Mouse (Mus musculus): ENCODE data around the gene Tdpoz1. TPM values are rescaled to one million over a fixed set of nuclear protein-coding genes. Genes with fewer than 3 reads are reported as not detected.

Tdpoz1 gene
- polyA plus RNA-seq, 1 experiment from 2014 or later = not detected

Other genes starting within 250 kb of the Tdpoz1 start
- 0.86 and 1.3 TPM in 2 replicates for gene Tchh, start 234.0 kb downstream of the Tdpoz1 start, polyA plus RNA-seq (2014; fragmentation: Nextera tagmentation; extraction: Ambion mirVana)
- gene Tchhl1, start 207.6 kb downstream of the Tdpoz1 start, polyA plus RNA-seq (2014; fragmentation: Nextera tagmentation; extraction: Ambion mirVana) = not detected in 2 replicates
- 402 and 542 TPM in 2 replicates for gene S100a11, start 155.8 kb downstream of the Tdpoz1 start, polyA plus RNA-seq (2014; fragmentation: Nextera tagmentation; extraction: Ambion mirVana)
- gene S100a10, start 121.2 kb downstream of the Tdpoz1 start, polyA plus RNA-seq (2014; fragmentation: Nextera tagmentation; extraction: Ambion mirVana) = 194 and 197 TPM in 2 replicates
- gene Tdpoz2, start 23.6 kb downstream of the Tdpoz1 start, polyA plus RNA-seq (2014; fragmentation: Nextera tagmentation; extraction: Ambion mirVana) = not detected in 2 replicates
- gene Gm37596, start 16.8 kb upstream of the Tdpoz1 start, polyA plus RNA-seq (2014; fragmentation: Nextera tagmentation; extraction: Ambion mirVana) = not detected in 2 replicates
- not detected in 2 replicates for gene Gm5773, start 96.7 kb upstream of the Tdpoz1 start, polyA plus RNA-seq (2014; fragmentation: Nextera tagmentation; extraction: Ambion mirVana)
- not detected in 2 replicates for gene Tdpoz4, start 120.1 kb upstream of the Tdpoz1 start, polyA plus RNA-seq (2014; fragmentation: Nextera tagmentation; extraction: Ambion mirVana)
- not detected in 2 replicates for gene Tdpoz3, start 149.7 kb upstream of the Tdpoz1 start, polyA plus RNA-seq (2014; fragmentation: Nextera tagmentation; extraction: Ambion mirVana)

All from hindbrain, embryonic 11.5 days (tissue).